Mouse (Mus musculus): ENCODE measurements around the gene Grik2.
"Not testable (repeated sequence)": the region's sequence is repeated elsewhere in the genome, so short reads cannot be mapped to it uniquely, and the experiment has no call there.

The Grik2 gene

GRCm38 (mm10) chr10:49256247-49256939, 532.2 kb downstream of the Grik2 start:
- no peak for DNase-seq

- DNase-seq: not testable (repeated sequence)
These were observed 551.2 kb downstream of the Grik2 start for GRCm38 (mm10) chr10:49237356-49237755.

- not testable (repeated sequence) for DNase-seq
These were observed 551.7 kb downstream of the Grik2 start for GRCm38 (mm10) chr10:49236844-49237243.

- no peak for DNase-seq
These were observed 568.5 kb downstream of the Grik2 start for GRCm38 (mm10) chr10:49220096-49220495.

GRCm38 (mm10) chr10:49219631-49220030, 568.9 kb downstream of the Grik2 start:
- DNase-seq: no peak

GRCm38 (mm10) chr10:49191773-49192371, 596.7 kb downstream of the Grik2 start:
- no peak for DNase-seq

GRCm38 (mm10) chr10:49191291-49191690, 597.3 kb downstream of the Grik2 start:
- DNase-seq: no peak

- DNase-seq: no peak
These were observed 634.4 kb downstream of the Grik2 start for GRCm38 (mm10) chr10:49154134-49154533.

GRCm38 (mm10) chr10:49151496-49151895, 637.1 kb downstream of the Grik2 start:
- not testable (repeated sequence) for DNase-seq

GRCm38 (mm10) chr10:49149714-49150113, 638.9 kb downstream of the Grik2 start:
- DNase-seq: no peak

- DNase-seq: no peak
These were observed 645.9 kb downstream of the Grik2 start for GRCm38 (mm10) chr10:49142658-49143057.

- DNase-seq: no peak
These were observed 651.8 kb downstream of the Grik2 start for GRCm38 (mm10) chr10:49136816-49137215.

- no peak for DNase-seq
These were observed 657.3 kb downstream of the Grik2 start for GRCm38 (mm10) chr10:49131311-49131710.

- no peak for DNase-seq
These were observed 738.2 kb downstream of the Grik2 start for GRCm38 (mm10) chr10:49050339-49050738.

- no peak for DNase-seq
These were observed 739.2 kb downstream of the Grik2 start for GRCm38 (mm10) chr10:49049391-49049790.

All from kidney, adult 18-20 months (tissue).